16 mouse cellular contexts compared by ENCODE assay signal in genomic region chr7:134022157-134022885, GRCm38 (mm10).
DNase-seq lines count a peak whose midpoint lies in the region; ATAC-seq and TF ChIP-seq lines count a peak whose summit lies in the region.
"Had no signal": no experiment of that assay in that cellular context is flagged by ENCODE, and none has a peak within 500 bp of the region (broad histone marks: within the 10 kb centered on the region; RNA-seq: fewer than 3 reads in every experiment).

No protein-coding gene starts in this region.

- WGBS in forebrain, embryonic 11.5 days: 73% methylated on average over 2 of the region's 2 CpGs
- WGBS in forebrain, embryonic 15.5 days: 56% methylated on average over 2 of the region's 2 CpGs
- 61% methylated on average over 2 of the region's 2 CpGs for WGBS in kidney, embryonic 15.5 days
- WGBS in liver, postnatal 0 days (ENCODE audit: insufficient replicate concordance): 52% methylated on average over 2 of the region's 2 CpGs
- WGBS in limb, embryonic 10.5 days: 76% methylated on average over 2 of the region's 2 CpGs

- H3K36me3 ChIP-seq in forebrain, embryonic 11.5 days (ENCODE audit: control insufficient read depth, insufficient read depth, low read length): no peaks in the 10 kb centered on the region
- no peaks in the 10 kb centered on the region for H3K36me3 ChIP-seq in forebrain, embryonic 15.5 days
- no peaks in the 10 kb centered on the region for H3K36me3 ChIP-seq in kidney, embryonic 15.5 days
- H3K36me3 ChIP-seq in liver, postnatal 0 days (replicated peaks; ENCODE audit: insufficient read depth, low read length): no peaks in the 10 kb centered on the region; the same call in 1 of the 2 replicates
- H3K36me3 ChIP-seq in limb, embryonic 10.5 days: no peaks in the 10 kb centered on the region
- H3K36me3 ChIP-seq: embryonic facial prominence, embryonic 15.5 days; forebrain, embryonic 12.5 days; heart, embryonic 15.5 days; lung, embryonic 15.5 days had no signal

- no peak for ATAC-seq in forebrain, embryonic 11.5 days (replicated peaks; ENCODE audit: low FRiP score)
- ATAC-seq in forebrain, embryonic 15.5 days (replicated peaks): no peak
- peak; percentile 69; the same call in 1 of the 2 replicates for ATAC-seq in kidney, embryonic 15.5 days (replicated peaks; ENCODE audit: low FRiP score)
- peak; percentile 95 for ATAC-seq in liver, postnatal 0 days
- ATAC-seq: midbrain, embryonic 16.5 days; Patski had no signal

- no peak overlapping the region for H3K27ac ChIP-seq in forebrain, embryonic 11.5 days (ENCODE audit: low read depth, low read length)
- no peak overlapping the region for H3K27ac ChIP-seq in forebrain, embryonic 15.5 days (replicated peaks)
- peak overlapping the region; percentile 49; the same call in 1 of the 2 replicates for H3K27ac ChIP-seq in kidney, embryonic 15.5 days
- H3K27ac ChIP-seq in liver, postnatal 0 days (ENCODE audit: low read depth): peak overlapping the region; percentile 61
- no peak overlapping the region for H3K27ac ChIP-seq in limb, embryonic 10.5 days
- H3K27ac ChIP-seq: embryonic facial prominence, embryonic 15.5 days; forebrain, embryonic 12.5 days; heart, embryonic 15.5 days; lung, embryonic 15.5 days had no signal

- no peaks in the 10 kb centered on the region for H3K27me3 ChIP-seq in forebrain, embryonic 11.5 days (ENCODE audit: control insufficient read depth, insufficient read depth, low read length)
- no peaks in the 10 kb centered on the region for H3K27me3 ChIP-seq in forebrain, embryonic 15.5 days
- H3K27me3 ChIP-seq in kidney, embryonic 15.5 days: no peaks in the 10 kb centered on the region
- H3K27me3 ChIP-seq in liver, postnatal 0 days (ENCODE audit: insufficient read depth, low read length): no peaks in the 10 kb centered on the region
- H3K27me3 ChIP-seq in limb, embryonic 10.5 days (ENCODE audit: low read depth, poor library complexity, severe bottlenecking): no peaks in the 10 kb centered on the region
- H3K27me3 ChIP-seq: embryonic facial prominence, embryonic 15.5 days; forebrain, embryonic 12.5 days; heart, embryonic 15.5 days; lung, embryonic 15.5 days; Patski had no signal

- TF ChIP-seq EP300 in liver, postnatal 0 days (IDR thresholded peaks at IDR 0.05; ENCODE audit: low read depth): no peak; the same call in 1 of the 2 replicates

- peak; percentile 34 for DNase-seq in forebrain, embryonic 11.5 days (ENCODE audit: low spot score)
- DNase-seq in WW6 (ENCODE audit: low read depth, low spot score): peak; percentile 43
- peak; percentile 40 for DNase-seq in liver, postnatal 0 days
- DNase-seq in limb, embryonic 10.5 days (ENCODE audit: low spot score): no peak
- no peak for DNase-seq in Muller cell, postnatal 12 days (ENCODE audit: inconsistent ontology term)
- no peak for DNase-seq in cerebellum, postnatal 10 days
- DNase-seq: cerebellum, adult 18-20 months; right cerebral cortex, postnatal 25 days had no signal

- no peak for TF ChIP-seq CTCF in liver, postnatal 0 days (IDR thresholded peaks at IDR 0.05; ENCODE audit: low read depth)

- H3K4me2 ChIP-seq in forebrain, embryonic 11.5 days (ENCODE audit: low read depth, low read length, severe bottlenecking): no peak overlapping the region
- H3K4me2 ChIP-seq in forebrain, embryonic 15.5 days (replicated peaks): no peak overlapping the region
- no peak overlapping the region for H3K4me2 ChIP-seq in kidney, embryonic 15.5 days
- peak overlapping the region; percentile 62 for H3K4me2 ChIP-seq in liver, postnatal 0 days (ENCODE audit: low read depth, low read length)
- H3K4me2 ChIP-seq: embryonic facial prominence, embryonic 15.5 days; forebrain, embryonic 12.5 days; heart, embryonic 15.5 days; lung, embryonic 15.5 days had no signal

- no peak overlapping the region for H3K4me3 ChIP-seq in forebrain, embryonic 11.5 days (ENCODE audit: low read depth, low read length)
- H3K4me3 ChIP-seq in forebrain, embryonic 15.5 days: no peak overlapping the region
- H3K4me3 ChIP-seq in kidney, embryonic 15.5 days (replicated peaks): no peak overlapping the region
- H3K4me3 ChIP-seq in liver, postnatal 0 days (ENCODE audit: low read depth, low read length): 0 out of 2 replicates have a peak overlapping the region, but pooled peaks have one; percentile 3
- no peak overlapping the region for H3K4me3 ChIP-seq in limb, embryonic 10.5 days
- H3K4me3 ChIP-seq: embryonic facial prominence, embryonic 15.5 days; forebrain, embryonic 12.5 days; heart, embryonic 15.5 days; lung, embryonic 15.5 days had no signal

- H3K9ac ChIP-seq in forebrain, embryonic 11.5 days (ENCODE audit: low read length): no peak overlapping the region
- H3K9ac ChIP-seq in forebrain, embryonic 15.5 days (replicated peaks): no peak overlapping the region
- no peak overlapping the region for H3K9ac ChIP-seq in kidney, embryonic 15.5 days
- H3K9ac ChIP-seq in liver, postnatal 0 days (replicated peaks): no peak overlapping the region
- H3K9ac ChIP-seq: embryonic facial prominence, embryonic 15.5 days; forebrain, embryonic 12.5 days; heart, embryonic 15.5 days; lung, embryonic 15.5 days had no signal

- H3K4me1 ChIP-seq in forebrain, embryonic 11.5 days (replicated peaks; ENCODE audit: control insufficient read depth, insufficient read depth, low read length): no peaks in the 10 kb centered on the region
- H3K4me1 ChIP-seq in forebrain, embryonic 15.5 days: peaks cover 10% of the 10 kb centered on the region; the same call in 1 of the 2 replicates
- H3K4me1 ChIP-seq in kidney, embryonic 15.5 days: peaks cover 20% of the 10 kb centered on the region
- H3K4me1 ChIP-seq in liver, postnatal 0 days (ENCODE audit: insufficient read depth): peaks cover 14% of the 10 kb centered on the region
- H3K4me1 ChIP-seq in limb, embryonic 10.5 days: peaks cover 11% of the 10 kb centered on the region; the same call in 1 of the 2 replicates

- H3K9me3 ChIP-seq in forebrain, embryonic 11.5 days (ENCODE audit: control insufficient read depth, low read length): no peaks in the 10 kb centered on the region
- no peaks in the 10 kb centered on the region for H3K9me3 ChIP-seq in forebrain, embryonic 15.5 days
- H3K9me3 ChIP-seq in kidney, embryonic 15.5 days (replicated peaks): no peaks in the 10 kb centered on the region
- H3K9me3 ChIP-seq in liver, postnatal 0 days (ENCODE audit: low read length): no peaks in the 10 kb centered on the region
- no peaks in the 10 kb centered on the region for H3K9me3 ChIP-seq in limb, embryonic 10.5 days (replicated peaks)
- H3K9me3 ChIP-seq: embryonic facial prominence, embryonic 15.5 days; forebrain, embryonic 12.5 days; heart, embryonic 15.5 days; lung, embryonic 15.5 days had no signal

Comparison
In these comparisons a context has a peak if more than half of its experiments do, and no peak if none do; other contexts are left out.
1. ATAC-seq: peak in kidney, embryonic 15.5 days (single experiment) and liver, postnatal 0 days (single experiment); none in forebrain, embryonic 11.5 days (single experiment) and forebrain, embryonic 15.5 days (single experiment).
2. DNase-seq: peak in forebrain, embryonic 11.5 days (single experiment), WW6 (single experiment) and liver, postnatal 0 days (single experiment); none in limb, embryonic 10.5 days (single experiment), Muller cell, postnatal 12 days (single experiment) and cerebellum, postnatal 10 days (0 of 2).
3. H3K27ac ChIP-seq: peak in kidney, embryonic 15.5 days (single experiment) and liver, postnatal 0 days (single experiment); none in forebrain, embryonic 11.5 days (single experiment), forebrain, embryonic 15.5 days (single experiment) and limb, embryonic 10.5 days (single experiment).